Mouse (Mus musculus) spleen, postnatal 36 days (tissue): ENCODE measurements around the gene Gpr146.

ENCODE experiments used
- DNase-seq, 2 experiments: peaks; one replicate each; pipeline ENCODE4 v3.0.0; 2022; ENCODE audit warnings: low spot score in 2 of 2, mixed read lengths in 1 of 2

The Gpr146 gene

DNA sequence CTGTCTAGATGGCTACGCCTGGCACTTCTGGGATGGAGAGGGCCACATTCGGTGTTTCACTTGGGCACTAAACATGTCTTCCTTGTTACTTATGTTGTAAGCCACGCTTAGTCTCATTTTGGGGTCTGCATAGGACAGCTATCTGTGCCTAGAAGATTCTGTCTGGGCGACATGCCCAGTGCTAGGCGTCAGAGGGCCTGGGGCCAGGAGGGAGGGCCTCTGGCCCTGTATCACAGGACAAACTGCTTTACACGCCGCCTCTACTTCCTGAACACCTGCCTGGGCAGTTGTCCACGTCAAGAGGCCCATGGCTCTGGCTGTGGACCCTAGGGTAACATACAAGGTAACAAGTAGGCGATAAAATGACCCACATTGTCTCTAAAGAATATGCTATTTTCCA is 50.5 kb downstream of the Gpr146 start:
- DNase-seq: no peak

DNA sequence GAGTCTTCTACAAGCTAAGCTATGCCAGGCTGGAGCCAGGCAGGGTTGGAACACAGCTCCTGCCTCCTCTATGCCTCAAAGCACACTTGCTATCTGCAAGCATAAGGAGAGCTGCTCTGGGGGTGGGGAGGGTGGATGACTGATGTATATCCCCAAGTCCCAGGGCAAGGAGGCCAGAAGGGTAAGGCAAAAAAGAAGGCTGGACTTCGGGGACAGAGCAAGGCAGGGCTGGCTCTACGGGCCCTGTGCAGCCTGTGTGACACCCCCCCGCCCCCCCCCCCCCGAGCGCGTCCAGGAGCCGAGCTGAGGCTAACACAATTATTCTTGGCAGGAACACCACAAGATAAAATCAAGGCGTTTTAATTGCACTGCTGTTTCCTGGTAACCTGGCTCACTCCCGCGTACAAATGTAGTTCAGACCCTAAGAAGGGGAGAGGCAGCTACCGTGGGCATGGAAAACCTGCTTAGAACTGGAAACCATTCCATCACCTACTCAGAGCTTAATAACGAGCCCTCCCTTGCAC is 52.4 kb downstream of the Gpr146 start:
- no peak for DNase-seq

DNA sequence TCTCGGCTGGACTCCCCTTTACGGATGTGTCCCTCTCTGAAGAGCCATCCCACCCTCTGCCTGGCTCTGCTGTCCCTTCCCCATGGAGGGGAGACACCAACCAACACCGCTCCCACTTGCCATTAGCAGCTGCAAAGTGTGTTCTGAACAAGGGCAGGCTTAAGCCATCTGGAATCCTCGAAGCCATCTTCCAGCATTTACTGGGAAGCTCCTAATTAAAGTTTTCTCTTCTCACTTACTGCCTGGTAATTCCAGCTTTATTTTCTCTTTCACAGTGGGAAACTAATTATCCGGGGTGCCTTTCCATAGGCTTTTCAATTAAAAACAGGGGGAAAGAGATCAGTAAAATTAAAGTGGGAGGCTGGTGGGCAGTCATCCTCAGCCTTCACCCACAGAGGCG is 54.8 kb downstream of the Gpr146 start:
- no peak for DNase-seq

DNA sequence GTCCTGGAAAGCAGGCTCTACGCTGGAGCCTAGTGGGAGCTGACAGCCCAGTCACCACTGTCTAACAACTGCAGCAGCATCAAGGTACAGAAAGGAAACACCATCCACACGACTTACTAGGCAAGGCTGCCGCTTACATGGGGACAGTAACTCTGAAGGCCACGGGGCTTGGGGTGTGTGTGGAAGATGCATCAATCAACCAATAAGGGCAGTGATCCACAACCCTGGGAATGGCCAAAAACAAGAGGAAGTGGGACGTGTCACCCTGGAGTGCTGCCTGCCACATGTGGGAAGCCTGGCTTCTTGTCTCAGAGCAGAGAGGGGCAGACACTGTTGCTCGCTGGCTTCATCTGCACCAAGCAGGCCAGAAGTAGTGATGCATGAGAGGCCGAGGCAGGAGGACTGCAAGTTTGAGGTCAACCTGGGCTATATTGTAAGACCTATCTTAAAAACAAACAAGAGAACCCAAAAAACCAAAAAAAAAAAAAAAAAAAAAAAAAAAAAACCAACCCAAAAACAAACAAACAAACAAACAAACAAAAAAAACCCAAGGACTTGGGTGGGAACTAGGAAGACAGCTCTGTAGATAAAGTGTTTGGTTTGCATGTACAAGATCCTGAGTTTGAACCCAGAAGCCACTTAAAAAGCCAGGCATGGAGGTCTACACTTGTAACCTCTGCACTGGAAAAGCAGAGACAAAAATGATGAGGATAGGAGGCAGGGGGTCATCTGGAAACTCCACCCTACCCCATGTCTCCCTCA is 55.4 kb downstream of the Gpr146 start:
- no peak for DNase-seq

GRCm38 (mm10) chr5:139433842-139434568 is 56.5 kb downstream of the Gpr146 start:
- DNase-seq: no peak

GRCm38 (mm10) chr5:139434940-139435339 is 57.4 kb downstream of the Gpr146 start:
- DNase-seq: no peak

DNA sequence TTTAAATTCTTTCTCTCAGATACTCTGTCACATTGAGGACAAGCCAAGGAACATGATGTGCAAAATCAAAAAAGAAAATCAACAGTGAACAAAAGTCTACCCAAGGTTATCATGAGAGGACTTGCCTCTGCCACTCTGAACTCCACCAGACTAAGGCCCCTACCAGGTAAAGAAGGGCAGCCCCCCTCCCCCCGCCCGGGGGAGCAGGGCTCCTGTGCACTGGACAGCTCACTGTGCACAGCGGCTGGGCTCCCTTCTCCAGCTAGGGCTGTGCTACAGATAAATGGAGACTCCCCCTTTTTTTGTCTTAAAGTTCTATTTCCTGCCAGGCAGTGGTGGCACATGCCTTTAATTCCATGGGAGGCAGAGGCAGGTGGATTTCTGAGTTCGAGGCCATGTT is 60.3 kb downstream of the Gpr146 start:
- no peak for DNase-seq

DNA sequence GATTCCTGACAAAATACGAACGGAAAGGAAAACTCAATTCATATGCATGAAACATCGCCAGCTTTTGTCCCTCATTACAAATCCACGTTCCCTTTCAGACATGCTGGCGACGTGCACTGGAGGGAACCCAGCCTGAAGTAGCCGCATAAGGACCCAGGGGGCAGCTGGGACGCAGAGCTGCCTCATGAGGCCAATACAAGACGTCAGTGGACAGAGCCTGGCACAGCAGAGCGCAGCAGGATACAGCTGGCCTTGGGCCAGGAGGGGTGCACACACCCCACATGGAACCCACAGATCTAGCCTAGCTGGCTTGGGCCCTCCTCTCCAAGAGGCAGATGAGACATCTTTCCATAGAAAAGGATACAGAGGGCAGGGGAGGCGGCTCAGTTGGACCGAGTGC is 60.9 kb downstream of the Gpr146 start:
- DNase-seq: no peak

- DNase-seq: no peak
Observed at GRCm38 (mm10) chr5:139440451-139440850, 63.0 kb downstream of the Gpr146 start.

GRCm38 (mm10) chr5:139440926-139441725 is 63.6 kb downstream of the Gpr146 start:
- DNase-seq: no peak

- no peak for DNase-seq
Observed at GRCm38 (mm10) chr5:139441726-139442018, 64.2 kb downstream of the Gpr146 start.

- DNase-seq: no peak
Observed at GRCm38 (mm10) chr5:139442428-139442827, 64.9 kb downstream of the Gpr146 start.

GRCm38 (mm10) chr5:139442962-139443361 is 65.5 kb downstream of the Gpr146 start:
- DNase-seq: no peak

- no peak for DNase-seq
Observed at GRCm38 (mm10) chr5:139445258-139445657, 67.8 kb downstream of the Gpr146 start.
